Mouse (Mus musculus) forebrain, embryonic 14.5 days (tissue): Measurements from ENCODE around the gene Pla2g4e. TPM values are rescaled to one million over a fixed set of nuclear protein-coding genes. Genes with fewer than 3 reads are reported as not detected.

Source experiments
- ATAC-seq: fragments of 200-750 bp; cut with Nextera tagmentation; 2 replicates; pipeline ENCODE4 v1.8.0; 2017; ENCODE audit warnings: mild to moderate bottlenecking, moderate library complexity
- DNase-seq: peaks from one replicate; pipeline ENCODE4 v3.0.0-alpha.2; 2015; ENCODE audit warnings: low spot score
- H3K27ac ChIP-seq: fragments of 300-500 bp; sonication (generic); 2 replicates; pipeline ENCODE4 v1.5.1; 2014; ENCODE audit warnings: low read depth, mild to moderate bottlenecking, control low read depth, low read length, moderate library complexity
- H3K27me3 ChIP-seq: fragments of 300-500 bp; sonication (generic); replicated peaks from 2 replicates; pipeline ENCODE4 v1.6.1; 2014; ENCODE audit warnings: low read length, control low read depth, mixed read lengths; ENCODE audit not compliant: control insufficient read depth, insufficient read depth
- H3K36me3 ChIP-seq: fragments of 300-500 bp; sonication (generic); 2 replicates; pipeline ENCODE4 v1.6.1; 2014; ENCODE audit warnings: low read length, control low read depth; ENCODE audit not compliant: control insufficient read depth, insufficient read depth
- H3K4me1 ChIP-seq: fragments of 300-500 bp; sonication (generic); 2 replicates; pipeline ENCODE4 v1.6.1; 2014; ENCODE audit warnings: antibody characterized with exemption, low read length, control low read depth; ENCODE audit not compliant: control insufficient read depth, insufficient read depth
- H3K4me2 ChIP-seq: fragments of 300-500 bp; sonication (generic); 2 replicates; pipeline ENCODE4 v1.6.1; 2014; ENCODE audit warnings: mild to moderate bottlenecking, control low read depth, low read length
- H3K4me3 ChIP-seq: fragments of 300-500 bp; sonication (generic); 2 replicates; pipeline ENCODE4 v1.5.1; 2014; ENCODE audit warnings: low read depth, low read length, control low read depth
- H3K9ac ChIP-seq: fragments of 300-500 bp; sonication (generic); 2 replicates; pipeline ENCODE4 v1.6.1; 2014; ENCODE audit warnings: mild to moderate bottlenecking, low read length, control low read depth, moderate library complexity
- H3K9me3 ChIP-seq: fragments of 300-500 bp; sonication (generic); replicated peaks from 2 replicates; pipeline ENCODE4 v1.6.1; 2016; ENCODE audit warnings: low read length, control low read depth, mixed read lengths; ENCODE audit not compliant: control insufficient read depth
- WGBS: fragments of 180-500 bp; shearing (Covaris S2); extraction: QIAGEN DNeasy Blood & Tissue Kit; methylation state at CpG from one replicate; pipeline ENCODE4 v1.1.7; 2014; 5-methylcytosine and 5-hydroxymethylcytosine counted together
- polyA plus RNA-seq: library from polyadenylated mRNA; unstranded; fragments of >200 nt; fragmentation: Nextera tagmentation; extraction: Ambion mirVana; gene quantifications from 2 replicates; pipeline ENCODE4 v1.2.1, GENCODE M21; 2014

Pla2g4e gene
- polyA plus RNA-seq, 1 experiment from 2014 or later, result 1.1 TPM

DNA sequence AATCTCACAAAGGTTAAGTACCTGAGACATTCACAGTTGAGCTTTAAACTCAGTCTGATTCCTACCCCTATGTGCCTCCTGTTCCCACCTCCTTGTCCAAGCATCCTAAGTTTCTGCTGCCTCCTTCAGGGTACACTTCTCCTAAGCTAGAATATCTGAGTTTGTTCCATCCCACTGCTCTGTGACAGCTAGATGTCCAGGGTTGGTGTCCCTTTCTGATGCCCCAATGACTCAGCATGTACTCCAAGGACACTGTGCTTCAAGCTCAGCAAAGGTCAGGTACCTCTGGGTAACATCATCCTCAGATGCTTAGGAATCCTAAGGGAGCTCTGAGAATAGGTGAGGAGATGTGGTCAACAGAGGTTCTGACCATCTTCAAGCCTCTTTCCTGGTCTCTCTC, 117.1 kb downstream of the Pla2g4e start:
- Histone ChIP-seq H3K4me2 (no peak overlapping the region), H3K4me3 (no peak overlapping the region), H3K4me1 (no peaks in the 10 kb centered on the region), H3K27ac (no peak overlapping the region), H3K36me3 (no peaks in the 10 kb centered on the region), H3K27me3 (no peaks in the 10 kb centered on the region), H3K9ac (no peak overlapping the region), H3K9me3 (no peaks in the 10 kb centered on the region)
- ATAC-seq, result no peak
- no peak for DNase-seq

DNA sequence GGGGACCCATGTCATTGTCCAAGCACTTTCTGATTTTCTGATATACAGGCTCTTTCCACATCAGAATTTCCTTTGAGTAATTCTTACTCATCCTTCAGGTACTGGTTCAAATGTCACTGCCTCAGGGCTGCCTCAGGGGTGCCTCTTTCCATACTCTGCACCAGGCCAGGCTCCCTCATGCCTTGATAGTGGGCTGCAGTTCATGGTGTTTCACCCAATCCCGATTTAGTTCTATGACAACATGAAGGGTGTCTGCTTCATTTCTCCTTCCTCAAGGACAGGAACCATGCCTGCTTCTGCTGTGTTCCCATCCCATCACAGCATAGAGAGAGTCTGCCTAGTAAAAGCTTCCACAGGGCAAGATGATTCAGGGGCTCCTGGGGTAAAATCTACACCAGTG, 118.2 kb downstream of the Pla2g4e start:
- WGBS, result 85% methylated on average over 1 of the region's 1 CpGs
- Histone ChIP-seq H3K27ac (no peak overlapping the region), H3K4me2 (no peak overlapping the region), H3K27me3 (no peaks in the 10 kb centered on the region), H3K9me3 (no peaks in the 10 kb centered on the region), H3K4me1 (no peaks in the 10 kb centered on the region), H3K4me3 (no peak overlapping the region), H3K9ac (no peak overlapping the region), H3K36me3 (no peaks in the 10 kb centered on the region)
- ATAC-seq (no peak), DNase-seq (no peak)

DNA sequence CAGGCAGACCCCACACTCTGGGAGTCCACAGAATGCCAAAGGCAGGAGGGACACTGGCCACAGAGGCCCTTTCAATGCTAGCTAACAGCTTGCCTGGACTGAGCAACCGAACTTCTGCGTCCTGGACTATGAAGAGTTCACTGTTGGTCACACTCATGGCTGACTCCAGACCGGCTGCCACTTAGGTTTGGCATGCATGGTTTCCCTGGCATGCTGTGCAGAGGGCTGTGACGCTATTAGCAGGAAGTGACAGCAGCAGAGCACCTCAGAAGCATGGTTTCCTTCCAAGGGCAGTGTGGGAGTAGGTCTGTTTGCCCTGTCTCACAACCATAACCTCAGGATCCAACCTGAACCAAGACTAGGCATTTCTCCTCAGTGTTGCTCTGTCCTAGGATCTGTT, 118.7 kb downstream of the Pla2g4e start:
- no peaks in the 10 kb centered on the region for H3K4me1 ChIP-seq
- no peaks in the 10 kb centered on the region for H3K27me3 ChIP-seq
- no peak overlapping the region for H3K27ac ChIP-seq
- no peak overlapping the region for H3K9ac ChIP-seq
- ATAC-seq, result no peak
- 90% methylated on average over 4 of the region's 4 CpGs for WGBS
- no peak overlapping the region for H3K4me3 ChIP-seq
- DNase-seq, result no peak
- no peaks in the 10 kb centered on the region for H3K36me3 ChIP-seq
- H3K9me3 ChIP-seq, result no peaks in the 10 kb centered on the region
- H3K4me2 ChIP-seq, result no peak overlapping the region

DNA sequence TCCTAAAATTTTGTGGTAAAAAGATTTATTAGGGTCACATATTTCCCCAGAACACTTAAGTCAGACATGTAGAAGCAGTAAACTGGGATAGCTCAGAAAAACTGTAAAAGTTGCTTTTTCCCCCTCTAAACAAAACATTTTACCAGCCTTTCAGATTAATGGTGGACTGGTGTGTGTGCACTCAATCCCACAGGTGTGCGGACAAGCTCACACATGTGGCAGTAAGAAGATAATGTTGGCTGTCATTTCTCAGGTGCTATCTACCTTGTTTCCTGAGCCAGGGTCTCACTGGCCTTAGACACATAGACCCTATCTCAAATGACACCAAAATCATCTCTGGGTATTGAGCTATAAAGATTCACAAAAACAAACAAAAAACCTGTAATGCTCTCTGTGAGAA, 119.7 kb downstream of the Pla2g4e start:
- no peak for DNase-seq

DNA sequence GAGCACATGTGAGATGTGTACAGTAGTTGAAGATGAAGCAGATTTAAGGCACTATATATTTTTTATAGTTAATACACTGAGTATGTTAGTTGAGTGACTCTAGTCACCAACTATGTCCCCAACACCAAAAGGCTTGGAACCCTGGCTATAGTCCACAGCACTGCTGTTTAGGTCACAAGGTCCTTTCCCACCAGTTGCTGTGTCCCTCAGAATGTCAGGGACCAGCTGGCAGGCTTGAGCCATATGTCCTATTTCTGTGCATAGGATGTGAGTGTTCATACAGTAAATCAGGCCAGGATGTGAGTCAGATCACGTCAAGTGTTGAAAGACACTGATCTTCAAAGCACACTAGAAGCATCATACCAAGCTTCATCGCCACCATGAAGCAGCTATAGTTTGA, 120.2 kb downstream of the Pla2g4e start:
- no peak for DNase-seq
- Histone ChIP-seq H3K4me2 (no peak overlapping the region), H3K4me1 (no peaks in the 10 kb centered on the region), H3K9me3 (no peaks in the 10 kb centered on the region), H3K36me3 (no peaks in the 10 kb centered on the region), H3K4me3 (no peak overlapping the region), H3K27me3 (no peaks in the 10 kb centered on the region), H3K27ac (no peak overlapping the region), H3K9ac (no peak overlapping the region)
- no peak for ATAC-seq
- WGBS, result 92% methylated on average over 2 of the region's 2 CpGs

More for the DNA sequence above, 119.7 kb downstream of the Pla2g4e start:
- Histone ChIP-seq H3K27me3 (no peaks in the 10 kb centered on the region), H3K4me2 (no peak overlapping the region), H3K9me3 (no peaks in the 10 kb centered on the region), H3K36me3 (no peaks in the 10 kb centered on the region), H3K4me1 (no peaks in the 10 kb centered on the region), H3K27ac (no peak overlapping the region), H3K9ac (no peak overlapping the region), H3K4me3 (no peak overlapping the region)
- ATAC-seq, result no peak
- WGBS, result 100% methylated on average over 1 of the region's 1 CpGs

DNA sequence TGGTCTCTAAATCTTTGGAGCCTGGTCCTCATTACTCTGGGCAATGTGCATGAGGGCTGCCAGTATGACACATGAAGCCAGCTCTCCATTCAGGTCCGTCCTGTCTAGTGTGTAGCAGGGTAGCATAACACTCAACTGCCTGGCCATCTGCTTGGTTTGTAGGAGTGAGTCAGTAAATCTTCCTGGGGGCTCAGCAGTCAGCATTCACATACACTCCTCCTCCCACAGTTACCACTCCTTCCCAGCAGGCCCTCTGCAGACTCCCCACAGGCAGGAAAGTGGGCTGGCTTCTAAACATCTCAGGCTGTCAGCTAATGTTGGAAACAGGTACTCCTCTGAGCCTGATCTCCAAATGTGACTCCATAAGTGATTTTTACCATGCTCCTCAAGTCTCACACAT, 121.0 kb downstream of the Pla2g4e start:
- ATAC-seq, result no peak
- no peaks in the 10 kb centered on the region for H3K9me3 ChIP-seq
- no peak for DNase-seq
- no peaks in the 10 kb centered on the region for H3K36me3 ChIP-seq
- no peak overlapping the region for H3K4me2 ChIP-seq
- no peak overlapping the region for H3K4me3 ChIP-seq
- no peaks in the 10 kb centered on the region for H3K27me3 ChIP-seq
- H3K9ac ChIP-seq, result no peak overlapping the region
- no peaks in the 10 kb centered on the region for H3K4me1 ChIP-seq
- H3K27ac ChIP-seq, result no peak overlapping the region
- 76% methylated on average over 1 of the region's 1 CpGs for WGBS

DNA sequence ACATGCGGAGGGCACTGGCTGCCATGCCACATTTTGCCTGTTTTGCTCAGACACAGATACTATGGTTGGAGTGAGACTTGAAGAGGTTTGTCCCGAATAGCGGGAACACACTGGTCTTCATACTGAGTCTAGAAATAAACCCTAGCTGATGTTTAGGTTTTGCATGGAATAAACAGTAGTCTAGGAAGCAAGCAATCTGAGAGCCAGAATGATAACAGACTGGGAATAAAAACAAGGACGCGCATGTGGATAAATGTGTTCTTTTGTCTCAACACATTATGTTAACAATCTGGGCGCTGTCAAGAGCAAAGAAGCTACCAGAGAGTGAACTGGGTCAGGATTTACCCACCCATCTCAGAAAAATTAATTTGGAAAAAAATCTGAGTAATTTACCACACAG, 122.2 kb downstream of the Pla2g4e start:
- 96% methylated on average over 6 of the region's 6 CpGs for WGBS
- no peaks in the 10 kb centered on the region for H3K36me3 ChIP-seq
- H3K27ac ChIP-seq, result no peak overlapping the region
- no peaks in the 10 kb centered on the region for H3K4me1 ChIP-seq
- DNase-seq, result no peak
- no peaks in the 10 kb centered on the region for H3K9me3 ChIP-seq
- H3K4me3 ChIP-seq, result no peak overlapping the region
- H3K4me2 ChIP-seq, result no peak overlapping the region
- H3K9ac ChIP-seq, result no peak overlapping the region
- no peak for ATAC-seq
- no peaks in the 10 kb centered on the region for H3K27me3 ChIP-seq

DNA sequence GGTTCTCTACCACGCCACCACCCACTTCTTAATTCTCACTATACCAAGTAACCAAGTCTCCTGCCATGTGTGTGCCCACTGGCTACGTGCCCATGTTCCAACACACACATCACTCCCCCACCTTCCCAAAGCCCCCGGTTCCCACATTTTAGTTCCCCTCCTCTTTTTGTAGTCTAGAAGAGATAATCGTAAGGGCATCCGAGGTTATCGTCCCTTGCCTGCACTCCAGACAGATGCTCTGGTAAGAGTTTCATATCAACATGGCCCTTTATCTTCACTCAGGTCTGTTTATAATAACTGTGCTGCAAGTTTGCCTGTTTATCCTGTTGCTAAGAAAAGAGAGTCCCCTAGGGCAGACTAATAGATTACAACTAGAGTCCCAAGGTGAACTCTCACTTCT, 127.8 kb downstream of the Pla2g4e start:
- 90% methylated on average over 6 of the region's 6 CpGs for WGBS
- Histone ChIP-seq H3K4me1 (no peaks in the 10 kb centered on the region), H3K9me3 (no peaks in the 10 kb centered on the region), H3K36me3 (no peaks in the 10 kb centered on the region), H3K27ac (no peak overlapping the region), H3K4me3 (no peak overlapping the region), H3K4me2 (no peak overlapping the region), H3K27me3 (no peaks in the 10 kb centered on the region), H3K9ac (no peak overlapping the region)
- ATAC-seq, result no peak
- DNase-seq, result no peak
